Mouse (Mus musculus) hindbrain, embryonic 16.5 days (tissue): ENCODE data around the gene Ap5b1. TPM values are rescaled to one million over a fixed set of nuclear protein-coding genes. Genes with fewer than 3 reads are reported as not detected.

Experiments used
- ATAC-seq: fragments of 200-750 bp; cut with Nextera tagmentation; 2 replicates; pipeline ENCODE4 v1.8.0; 2017; ENCODE audit warnings: moderate TSS enrichment, moderate library complexity
- H3K27ac ChIP-seq: fragments of 300-500 bp; sonication (generic); 2 replicates; pipeline ENCODE4 v1.5.1; 2014; ENCODE audit warnings: low read depth, mild to moderate bottlenecking, control low read depth, low read length, moderate library complexity
- H3K27me3 ChIP-seq: fragments of 300-500 bp; sonication (generic); replicated peaks from 2 replicates; pipeline ENCODE4 v1.6.1; 2014; ENCODE audit warnings: low read length; ENCODE audit not compliant: control insufficient read depth, insufficient read depth
- H3K36me3 ChIP-seq: fragments of 300-500 bp; sonication (generic); 2 replicates; pipeline ENCODE4 v1.6.1; 2014; ENCODE audit warnings: mild to moderate bottlenecking, low read length, moderate library complexity, mixed read lengths; ENCODE audit not compliant: control insufficient read depth, insufficient read depth
- H3K4me1 ChIP-seq: fragments of 300-500 bp; sonication (generic); 2 replicates; pipeline ENCODE4 v1.6.1; 2014; ENCODE audit warnings: low read depth, low read length; ENCODE audit not compliant: control insufficient read depth, insufficient read depth
- H3K4me2 ChIP-seq: fragments of 300-500 bp; sonication (generic); 2 replicates; pipeline ENCODE4 v1.6.1; 2014; ENCODE audit warnings: mild to moderate bottlenecking, low read length, control low read depth, moderate library complexity
- H3K4me3 ChIP-seq: fragments of 300-500 bp; sonication (generic); 2 replicates; pipeline ENCODE4 v1.5.1; 2014; ENCODE audit warnings: mild to moderate bottlenecking, low read length, control low read depth, moderate library complexity
- H3K9ac ChIP-seq: fragments of 300-500 bp; sonication (generic); 2 replicates; pipeline ENCODE4 v1.6.1; 2014; ENCODE audit warnings: low read depth, mild to moderate bottlenecking, control low read depth, low read length, moderate library complexity
- H3K9me3 ChIP-seq: fragments of 300-500 bp; sonication (generic); 2 replicates; pipeline ENCODE4 v1.6.1; 2014; ENCODE audit warnings: mild to moderate bottlenecking, low read length, moderate library complexity; ENCODE audit not compliant: control insufficient read depth
- WGBS: fragments of 180-500 bp; shearing (Covaris S2); extraction: QIAGEN DNeasy Blood & Tissue Kit; methylation state at CpG from one replicate; pipeline ENCODE4 v1.1.7; 2014; 5-methylcytosine and 5-hydroxymethylcytosine counted together
- polyA plus RNA-seq: library from polyadenylated mRNA; unstranded; fragments of >200 nt; fragmentation: Nextera tagmentation; extraction: Ambion mirVana; gene quantifications from 2 replicates; pipeline ENCODE4 v1.2.1, GENCODE M21; 2015

Gene Ap5b1
- 3.4 and 3.5 TPM in 2 replicates for polyA plus RNA-seq

GRCm38 (mm10) chr19:5567534-5568469 is at the start of gene Ap5b1:
Ap5b1 (plus strand) TSS chr19:5568025.
- ATAC-seq, result peak; percentile 92
- WGBS, result under 1% methylated on average over 90 of the region's 102 CpGs
- Histone ChIP-seq H3K27ac (peak within 1 kb of the TSS; percentile 82), H3K27me3 (peaks cover 15% of the 10 kb centered on the region), H3K4me2 (peak within 1 kb of the TSS; percentile 95), H3K4me1 (peaks cover 14% of the 10 kb centered on the region), H3K4me3 (peak within 1 kb of the TSS; percentile 55), H3K36me3 (peaks cover 3% of the 10 kb centered on the region; the same call in 1 of the 2 replicates), H3K9me3 (no peaks in the 10 kb centered on the region), H3K9ac (peak within 1 kb of the TSS; percentile 75)

- ATAC-seq, result no peak
- Histone ChIP-seq H3K4me3 (no peak overlapping the region), H3K9me3 (no peaks in the 10 kb centered on the region)
Observed at GRCm38 (mm10) chr19:5518721-5519120, 49.1 kb upstream of the Ap5b1 start.

GRCm38 (mm10) chr19:5525204-5525603 is 42.6 kb upstream of the Ap5b1 start:
- H3K27me3 ChIP-seq, result no peaks in the 10 kb centered on the region; the same call in 1 of the 2 replicates
- H3K4me3 ChIP-seq, result no peak overlapping the region

More at GRCm38 (mm10) chr19:5518721-5519120, 49.1 kb upstream of the Ap5b1 start:
- Histone ChIP-seq H3K36me3 (no peaks in the 10 kb centered on the region), H3K4me1 (no peaks in the 10 kb centered on the region), H3K4me2 (no peak overlapping the region), H3K9ac (no peak overlapping the region), H3K27ac (no peak overlapping the region), H3K27me3 (no peaks in the 10 kb centered on the region)
- 87% methylated on average over 3 of the region's 3 CpGs for WGBS

GRCm38 (mm10) chr19:5529325-5530137 is 38.3 kb upstream of the Ap5b1 start:
- no peak overlapping the region; the same call in 1 of the 2 replicates for H3K9ac ChIP-seq
- H3K27ac ChIP-seq, result no peak overlapping the region
- ATAC-seq, result peak; percentile 93
- no peaks in the 10 kb centered on the region for H3K9me3 ChIP-seq
- WGBS, result 9% methylated on average over 20 of the region's 20 CpGs
- peaks cover 6% of the 10 kb centered on the region for H3K27me3 ChIP-seq
- H3K4me3 ChIP-seq, result no peak overlapping the region
- peaks cover 14% of the 10 kb centered on the region for H3K4me1 ChIP-seq
- H3K36me3 ChIP-seq, result no peaks in the 10 kb centered on the region
- peak overlapping the region; percentile 42 for H3K4me2 ChIP-seq

More at GRCm38 (mm10) chr19:5525204-5525603, 42.6 kb upstream of the Ap5b1 start:
- Histone ChIP-seq H3K9me3 (no peaks in the 10 kb centered on the region), H3K27ac (no peak overlapping the region), H3K36me3 (no peaks in the 10 kb centered on the region), H3K4me1 (peaks cover 13% of the 10 kb centered on the region), H3K9ac (no peak overlapping the region), H3K4me2 (no peak overlapping the region)
- no peak for ATAC-seq
- 73% methylated on average over 5 of the region's 5 CpGs for WGBS

- H3K9ac ChIP-seq, result peak overlapping the region; percentile 25; the same call in 1 of the 2 replicates
- H3K9me3 ChIP-seq, result no peaks in the 10 kb centered on the region
- no peak overlapping the region for H3K4me3 ChIP-seq
- no peak for ATAC-seq
- peak overlapping the region; percentile 42 for H3K4me2 ChIP-seq
- 25% methylated on average over 7 of the region's 7 CpGs for WGBS
- H3K27ac ChIP-seq, result no peak overlapping the region
- H3K4me1 ChIP-seq, result peaks cover 14% of the 10 kb centered on the region
- H3K27me3 ChIP-seq, result peaks cover 6% of the 10 kb centered on the region
- no peaks in the 10 kb centered on the region for H3K36me3 ChIP-seq
Observed at GRCm38 (mm10) chr19:5530138-5530524, 37.7 kb upstream of the Ap5b1 start.

- H3K9ac ChIP-seq, result no peak overlapping the region
- peaks cover 6% of the 10 kb centered on the region for H3K27me3 ChIP-seq
- no peaks in the 10 kb centered on the region for H3K36me3 ChIP-seq
- ATAC-seq, result no peak
- no peak overlapping the region for H3K27ac ChIP-seq
- WGBS, result 83% methylated on average over 8 of the region's 8 CpGs
- no peak overlapping the region for H3K4me2 ChIP-seq
- no peaks in the 10 kb centered on the region for H3K9me3 ChIP-seq
- H3K4me1 ChIP-seq, result peaks cover 14% of the 10 kb centered on the region
- no peak overlapping the region for H3K4me3 ChIP-seq
Observed at GRCm38 (mm10) chr19:5532520-5532919, 35.3 kb upstream of the Ap5b1 start.

- Histone ChIP-seq H3K4me3 (no peak overlapping the region), H3K9me3 (no peaks in the 10 kb centered on the region), H3K4me2 (no peak overlapping the region), H3K4me1 (no peaks in the 10 kb centered on the region), H3K27ac (no peak overlapping the region), H3K27me3 (no peaks in the 10 kb centered on the region), H3K36me3 (no peaks in the 10 kb centered on the region), H3K9ac (no peak overlapping the region)
- WGBS, result 78% methylated on average over 8 of the region's 8 CpGs
- ATAC-seq, result no peak
Observed at GRCm38 (mm10) chr19:5538786-5539185, 29.0 kb upstream of the Ap5b1 start.

- no peak for ATAC-seq
- no peak overlapping the region for H3K4me3 ChIP-seq
- no peaks in the 10 kb centered on the region for H3K4me1 ChIP-seq
- no peak overlapping the region for H3K27ac ChIP-seq
- no peaks in the 10 kb centered on the region for H3K9me3 ChIP-seq
- no peak overlapping the region for H3K9ac ChIP-seq
- H3K4me2 ChIP-seq, result no peak overlapping the region
- no peaks in the 10 kb centered on the region for H3K27me3 ChIP-seq
- H3K36me3 ChIP-seq, result no peaks in the 10 kb centered on the region
- WGBS, result 90% methylated on average over 9 of the region's 9 CpGs
Observed at GRCm38 (mm10) chr19:5543362-5543761, 24.5 kb upstream of the Ap5b1 start.

- WGBS, result 61% methylated on average over 11 of the region's 11 CpGs
- Histone ChIP-seq H3K4me1 (no peaks in the 10 kb centered on the region), H3K27ac (no peak overlapping the region), H3K9me3 (no peaks in the 10 kb centered on the region), H3K9ac (no peak overlapping the region), H3K4me2 (no peak overlapping the region), H3K36me3 (no peaks in the 10 kb centered on the region), H3K27me3 (no peaks in the 10 kb centered on the region), H3K4me3 (no peak overlapping the region)
- no peak for ATAC-seq
Observed at GRCm38 (mm10) chr19:5544031-5544430, 23.8 kb upstream of the Ap5b1 start.
